Mouse (Mus musculus) CH12.LX (cell line): ENCODE results near the gene Ubald2.

Experiments used
- GABPA ChIP-seq: IDR thresholded peaks from 2 replicates; pipeline ENCODE4 v1.6.1; 2012; ENCODE audit warnings: low read depth, low read length, improper control_type of control experiment, inconsistent platforms; ENCODE audit not compliant: insufficient replicate concordance
- TCF12 ChIP-seq: IDR thresholded peaks from 2 replicates; pipeline ENCODE4 v1.6.1; 2014; ENCODE audit warnings: low read depth, mild to moderate bottlenecking, inconsistent platforms, low read length, improper control_type of control experiment
- USF2 ChIP-seq: conservative IDR thresholded peaks from 2 replicates; pipeline ENCODE4 v1.6.1; 2011; ENCODE audit warnings: low read depth, low read length, improper control_type of control experiment

GRCm38 (mm10) chr11:116406231-116406728 is 27.6 kb upstream of the Ubald2 start:
- TF ChIP-seq TCF12 (peak; percentile 94), GABPA (no peak), USF2 (no peak)
